Mouse (Mus musculus) lung, adult 2 months (tissue): ENCODE measurements at regions not wholly inside any gene's neighbourhood (a gene's known extent, or its start where the extent isn't known, plus 50 kb on each side); places are given as distances from the start of the nearest gene placed in this dataset.

ENCODE experiments used
- CTCF ChIP-seq: fragments of 200-500 bp; IDR thresholded peaks from 2 replicates; pipeline ENCODE4 v1.5.1; 2011; ENCODE audit warnings: mild to moderate bottlenecking, low read length, control low read depth; ENCODE audit not compliant: insufficient read depth
- POLR2A ChIP-seq: fragments of 200-500 bp; IDR thresholded peaks from 2 replicates; pipeline ENCODE4 v1.6.1; 2011; ENCODE audit warnings: low read depth, mild to moderate bottlenecking, control low read depth, low read length, borderline replicate concordance; ENCODE audit errors: extremely low read depth

- TF ChIP-seq CTCF (no peak), POLR2A (no peak)
Observed at GRCm38 (mm10) chr14:24793375-24794285, 306.7 kb downstream of the Rps24 start.
